In the genomic region with DNA sequence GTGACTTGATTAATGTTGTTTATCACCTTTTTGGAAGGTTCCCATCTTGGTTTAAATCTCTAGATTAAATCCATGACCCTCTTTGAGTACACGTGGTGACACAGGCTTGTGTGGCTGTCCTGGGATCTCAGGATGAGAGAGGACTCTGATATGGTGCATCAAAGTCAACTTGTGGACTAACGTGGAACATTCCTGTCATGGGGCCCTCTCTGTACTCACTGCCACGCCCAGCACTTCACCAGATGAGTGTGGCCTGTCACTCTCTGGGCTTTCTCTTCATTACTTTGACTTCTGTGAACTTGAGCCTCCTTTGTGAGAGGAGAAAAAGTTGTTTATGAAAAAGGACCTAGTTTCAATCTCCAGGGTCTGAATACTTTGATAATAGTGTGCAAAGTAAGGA, we compare ENCODE assay signal across 21 mouse cellular contexts. TPM values are rescaled to one million over a fixed set of nuclear protein-coding genes. Genes with fewer than 3 reads are reported as not detected.
DNase-seq lines count a peak whose midpoint lies in the region; ATAC-seq and TF ChIP-seq lines count a peak whose summit lies in the region.
"Had no signal": no experiment of that assay in that cellular context is flagged by ENCODE, and none has a peak within 500 bp of the region (broad histone marks: within the 10 kb centered on the region; RNA-seq: fewer than 3 reads in every experiment).

No protein-coding gene starts in this region.

- no peaks in the 10 kb centered on the region for H3K9me3 ChIP-seq in intestine, embryonic 16.5 days (ENCODE audit: control insufficient read depth, low read length)
- H3K9me3 ChIP-seq in intestine, embryonic 15.5 days = no peaks in the 10 kb centered on the region
- no peaks in the 10 kb centered on the region for H3K9me3 ChIP-seq in intestine, postnatal 0 days (ENCODE audit: control insufficient read depth)
- H3K9me3 ChIP-seq: G1E had no signal

- H3K4me1 ChIP-seq in intestine, embryonic 16.5 days (ENCODE audit: control insufficient read depth, insufficient read depth, low read length) = no peaks in the 10 kb centered on the region
- H3K4me1 ChIP-seq in intestine, embryonic 15.5 days (replicated peaks) = no peaks in the 10 kb centered on the region
- H3K4me1 ChIP-seq in intestine, postnatal 0 days (replicated peaks; ENCODE audit: control insufficient read depth, insufficient read depth, low read length) = no peaks in the 10 kb centered on the region

- intact Hi-C loops in heart, postnatal 14 days (cut with DNase I) = no loop called here

- H3K9ac ChIP-seq in intestine, embryonic 16.5 days (ENCODE audit: low read depth, low read length) = no peak overlapping the region
- H3K9ac ChIP-seq in intestine, embryonic 15.5 days = no peak overlapping the region
- H3K9ac ChIP-seq in intestine, postnatal 0 days (ENCODE audit: low read depth, low read length) = no peak overlapping the region

- H3K4me3 ChIP-seq in intestine, embryonic 16.5 days (ENCODE audit: low read length) = no peak overlapping the region
- H3K4me3 ChIP-seq in intestine, embryonic 15.5 days (replicated peaks) = no peak overlapping the region
- H3K4me3 ChIP-seq in intestine, postnatal 0 days (ENCODE audit: low read depth, low read length) = no peak overlapping the region

- no peaks in the 10 kb centered on the region for H3K36me3 ChIP-seq in intestine, embryonic 16.5 days (ENCODE audit: control insufficient read depth, insufficient read depth, low read length)
- no peaks in the 10 kb centered on the region for H3K36me3 ChIP-seq in intestine, embryonic 15.5 days
- H3K36me3 ChIP-seq in intestine, postnatal 0 days (ENCODE audit: control insufficient read depth, insufficient read depth) = peaks cover 14% of the 10 kb centered on the region; the same call in 1 of the 2 replicates
- H3K36me3 ChIP-seq: G1E had no signal

- H3K4me2 ChIP-seq in intestine, embryonic 16.5 days (ENCODE audit: low read depth, low read length) = no peak overlapping the region
- no peak overlapping the region for H3K4me2 ChIP-seq in intestine, embryonic 15.5 days (replicated peaks)
- H3K4me2 ChIP-seq in intestine, postnatal 0 days (replicated peaks; ENCODE audit: low read depth) = no peak overlapping the region

- H3K27me3 ChIP-seq in intestine, embryonic 16.5 days (replicated peaks; ENCODE audit: control insufficient read depth, insufficient read depth, low read length) = no peaks in the 10 kb centered on the region
- no peaks in the 10 kb centered on the region for H3K27me3 ChIP-seq in intestine, embryonic 15.5 days (replicated peaks)
- H3K27me3 ChIP-seq in intestine, postnatal 0 days (replicated peaks; ENCODE audit: control insufficient read depth, insufficient read depth, low read length) = no peaks in the 10 kb centered on the region
- H3K27me3 ChIP-seq: CH12.LX, Patski had no signal

- no peak for DNase-seq in heart, postnatal 14 days
- DNase-seq: adrenal gland, adult 2 months; adrenal gland, adult 8-10 months; adrenal gland, postnatal 10 days; adrenal gland, postnatal 14 days; adrenal gland, postnatal 25 days; adrenal gland, postnatal 36 days; B cell, adult 2 months; cerebellum, adult 11 months; cerebellum, adult 11-12 months; cerebellum, adult 18-20 months had no signal

- no peak for TF ChIP-seq CTCF in intestine, postnatal 0 days (IDR thresholded peaks at IDR 0.05; ENCODE audit: low read depth)

- ATAC-seq in intestine, embryonic 16.5 days = peak; percentile 62; the same call in 1 of the 2 replicates
- no peak for ATAC-seq in intestine, embryonic 15.5 days
- peak; percentile 56; the same call in 1 of the 2 replicates for ATAC-seq in intestine, postnatal 0 days
- ATAC-seq: activated CD4-positive, CD25-positive, alpha-beta regulatory T cell, adult 4 months; CD4-positive, CD25-positive, alpha-beta regulatory T cell, adult 4 months; Patski had no signal

- H3K27ac ChIP-seq in intestine, embryonic 16.5 days (ENCODE audit: low read length) = no peak overlapping the region
- no peak overlapping the region for H3K27ac ChIP-seq in intestine, embryonic 15.5 days
- H3K27ac ChIP-seq in intestine, postnatal 0 days (ENCODE audit: low read depth, low read length) = no peak overlapping the region

- WGBS in intestine, embryonic 16.5 days = 50% methylated on average over 3 of the region's 3 CpGs
- 51% methylated on average over 3 of the region's 3 CpGs for WGBS in intestine, embryonic 15.5 days
- WGBS in intestine, postnatal 0 days = 24% methylated on average over 3 of the region's 3 CpGs

RNA-seq across cellular contexts. Expression of gene Jaml, which starts 7.2 kb away (rescaled TPM):
- polyA plus RNA-seq in intestine, embryonic 16.5 days (2015; fragmentation: Nextera tagmentation; extraction: Ambion mirVana) = 100 and 102 TPM in 2 replicates
- polyA plus RNA-seq in intestine, embryonic 15.5 days (2015; fragmentation: Nextera tagmentation; extraction: Ambion mirVana) = 74.9 and 80.6 TPM in 2 replicates
- 221 and 255 TPM in 2 replicates for polyA plus RNA-seq in intestine, postnatal 0 days (2015; fragmentation: Nextera tagmentation; extraction: Ambion mirVana)
- total RNA-seq in heart, postnatal 14 days (2021) = under 1 TPM; 0.19 to 0.59 TPM
- total RNA-seq: G1E, MEL had no signal
- polyA plus RNA-seq: C2C12, G1E, Patski had no signal

RNA-seq across cellular contexts. Expression of gene Mpzl3, which starts 16.8 kb away (rescaled TPM):
- polyA plus RNA-seq in intestine, embryonic 16.5 days (2015; fragmentation: Nextera tagmentation; extraction: Ambion mirVana) = 6.2 and 7.0 TPM in 2 replicates
- polyA plus RNA-seq in intestine, embryonic 15.5 days (2015; fragmentation: Nextera tagmentation; extraction: Ambion mirVana) = 5.4 and 6.3 TPM in 2 replicates
- polyA plus RNA-seq in intestine, postnatal 0 days (2015; fragmentation: Nextera tagmentation; extraction: Ambion mirVana) = 6.5 and 7.5 TPM in 2 replicates
- total RNA-seq in heart, postnatal 14 days (2021) = 1 to 10 TPM; 1.2 to 1.3 TPM
- total RNA-seq: MEL had no signal

RNA-seq across cellular contexts. Expression of gene Mpzl2, which starts 32.2 kb away (rescaled TPM):
- 25.7 and 29.1 TPM in 2 replicates for polyA plus RNA-seq in intestine, embryonic 16.5 days (2015; fragmentation: Nextera tagmentation; extraction: Ambion mirVana)
- 29.6 and 31.2 TPM in 2 replicates for polyA plus RNA-seq in intestine, embryonic 15.5 days (2015; fragmentation: Nextera tagmentation; extraction: Ambion mirVana)
- polyA plus RNA-seq in intestine, postnatal 0 days (2015; fragmentation: Nextera tagmentation; extraction: Ambion mirVana) = 9.1 and 11.0 TPM in 2 replicates
- total RNA-seq in heart, postnatal 14 days (2021) = 1 to 10 TPM in 1 of 2 experiments, under 1 TPM in 1; 1.00 to 1.1 TPM
- polyA plus RNA-seq: activated CD4-positive, CD25-positive, alpha-beta regulatory T cell, adult 4 months; C2C12; G1E; Patski had no signal

RNA-seq across cellular contexts. Expression of gene Scn2b, which starts 45.8 kb away (rescaled TPM):
- 1.9 and 2.1 TPM in 2 replicates for polyA plus RNA-seq in intestine, embryonic 16.5 days (2015; fragmentation: Nextera tagmentation; extraction: Ambion mirVana)
- polyA plus RNA-seq in intestine, embryonic 15.5 days (2015; fragmentation: Nextera tagmentation; extraction: Ambion mirVana) = 2.7 and 3.0 TPM in 2 replicates
- 0.96 and 1.1 TPM in 2 replicates for polyA plus RNA-seq in intestine, postnatal 0 days (2015; fragmentation: Nextera tagmentation; extraction: Ambion mirVana)
- total RNA-seq in heart, postnatal 14 days (2021) = 1 to 10 TPM; 1.2 to 1.4 TPM
- total RNA-seq: CH12.LX, MEL had no signal
- polyA plus RNA-seq: C2C12, G1E, Patski had no signal
